Mouse (Mus musculus): Measurements from ENCODE around the gene Cdc37l1.
"Not testable (repeated sequence)": the region's sequence is repeated elsewhere in the genome, so short reads cannot be mapped to it uniquely, and the experiment has no call there.

The Cdc37l1 gene

GRCm38 (mm10) chr19:28990194-28990589 lies at the start of gene Cdc37l1:
Gene Cdc37l1 (plus strand): TSS chr19:28990352.
- DNase-seq (ENCODE audit: low spot score): peak; percentile 98

GRCm38 (mm10) chr19:28941271-28941670 lies 48.9 kb upstream of the Cdc37l1 start:
- DNase-seq (ENCODE audit: low spot score): no peak

GRCm38 (mm10) chr19:28946782-28947181 lies 43.4 kb upstream of the Cdc37l1 start:
- DNase-seq (ENCODE audit: low spot score): no peak

GRCm38 (mm10) chr19:28947311-28947710 lies 42.8 kb upstream of the Cdc37l1 start:
- no peak for DNase-seq (ENCODE audit: low spot score)

- DNase-seq (ENCODE audit: low spot score): no peak
Observed at GRCm38 (mm10) chr19:28951251-28951650, 38.9 kb upstream of the Cdc37l1 start.

- DNase-seq (ENCODE audit: low spot score): no peak
Observed at GRCm38 (mm10) chr19:28963113-28963512, 27.0 kb upstream of the Cdc37l1 start.

GRCm38 (mm10) chr19:28963513-28963841 lies 26.7 kb upstream of the Cdc37l1 start:
- no peak for DNase-seq (ENCODE audit: low spot score)

- peak; percentile 87 for DNase-seq (ENCODE audit: low spot score)
Observed at GRCm38 (mm10) chr19:28963842-28964551, 26.2 kb upstream of the Cdc37l1 start, which contains the start of gene Plpp6. Gene Plpp6 (plus strand): TSS chr19:28963953.

- DNase-seq (ENCODE audit: low spot score): no peak
Observed at GRCm38 (mm10) chr19:28964552-28964903, 25.6 kb upstream of the Cdc37l1 start.

GRCm38 (mm10) chr19:28967652-28968051 lies 22.5 kb upstream of the Cdc37l1 start, which contains the start of gene 4430402I18Rik:
Gene 4430402I18Rik (minus strand): TSS chr19:28967800.
- DNase-seq (ENCODE audit: low spot score): peak; percentile 73

- no peak for DNase-seq (ENCODE audit: low spot score)
Observed at GRCm38 (mm10) chr19:28968178-28968577, 22.0 kb upstream of the Cdc37l1 start.

- no peak for DNase-seq (ENCODE audit: low spot score)
Observed at GRCm38 (mm10) chr19:28969231-28969630, 20.9 kb upstream of the Cdc37l1 start.

- DNase-seq (ENCODE audit: low spot score): peak; percentile 22
Observed at GRCm38 (mm10) chr19:28970251-28970650, 19.9 kb upstream of the Cdc37l1 start.

GRCm38 (mm10) chr19:28974862-28975611 lies 15.1 kb upstream of the Cdc37l1 start:
- DNase-seq (ENCODE audit: low spot score): peak; percentile 86

GRCm38 (mm10) chr19:28982617-28983016 lies 7.5 kb upstream of the Cdc37l1 start:
- no peak for DNase-seq (ENCODE audit: low spot score)

- no peak for DNase-seq (ENCODE audit: low spot score)
Observed at GRCm38 (mm10) chr19:28989515-28989914, 637 bp upstream of the Cdc37l1 start.

GRCm38 (mm10) chr19:28990590-28991221 lies 554 bp downstream of the Cdc37l1 start:
- peak; percentile 46 for DNase-seq (ENCODE audit: low spot score)

GRCm38 (mm10) chr19:28991391-28991790 lies 1.2 kb downstream of the Cdc37l1 start:
- DNase-seq (ENCODE audit: low spot score): peak; percentile 11

GRCm38 (mm10) chr19:28994870-28995269 lies 4.7 kb downstream of the Cdc37l1 start:
- no peak for DNase-seq (ENCODE audit: low spot score)

- no peak for DNase-seq (ENCODE audit: low spot score)
Observed at GRCm38 (mm10) chr19:28995366-28995765, 5.2 kb downstream of the Cdc37l1 start.

GRCm38 (mm10) chr19:28997976-28998630 lies 8.0 kb downstream of the Cdc37l1 start:
- DNase-seq (ENCODE audit: low spot score): no peak

GRCm38 (mm10) chr19:29000321-29000720 lies 10.2 kb downstream of the Cdc37l1 start:
- DNase-seq (ENCODE audit: low spot score): not testable (repeated sequence)
